Mouse (Mus musculus) liver, postnatal 0 days (tissue): ENCODE measurements around the gene Ezh1. TPM values are rescaled to one million over a fixed set of nuclear protein-coding genes. Genes with fewer than 3 reads are reported as not detected.

Source experiments
- ATAC-seq: fragments of 200-750 bp; cut with Nextera tagmentation; 2 replicates; pipeline ENCODE4 v1.8.0; 2017; ENCODE audit warnings: mild to moderate bottlenecking, moderate library complexity
- DNase-seq: peaks from one replicate; pipeline ENCODE4 v3.0.0-alpha.2; 2016
- H3K27ac ChIP-seq: fragments of 300-500 bp; sonication (generic); 2 replicates; pipeline ENCODE4 v1.5.1; 2014; ENCODE audit warnings: antibody characterized with exemption, moderate library complexity, mild to moderate bottlenecking, low read depth
- H3K27me3 ChIP-seq: fragments of 300-500 bp; sonication (generic); 2 replicates; pipeline ENCODE4 v1.6.1; 2014; ENCODE audit warnings: low read length, control low read depth, mixed read lengths; ENCODE audit not compliant: insufficient read depth
- H3K36me3 ChIP-seq: fragments of 300-500 bp; sonication (generic); replicated peaks from 2 replicates; pipeline ENCODE4 v1.6.1; 2014; ENCODE audit warnings: mild to moderate bottlenecking, control low read depth, low read length, moderate library complexity, mixed read lengths; ENCODE audit not compliant: insufficient read depth
- H3K4me1 ChIP-seq: fragments of 300-500 bp; sonication (generic); 2 replicates; pipeline ENCODE4 v1.6.1; 2014; ENCODE audit warnings: antibody characterized with exemption, mild to moderate bottlenecking, control low read depth; ENCODE audit not compliant: insufficient read depth
- H3K4me2 ChIP-seq: fragments of 300-500 bp; sonication (generic); 2 replicates; pipeline ENCODE4 v1.6.1; 2014; ENCODE audit warnings: low read depth, mild to moderate bottlenecking, low read length, moderate library complexity, mixed read lengths
- H3K4me3 ChIP-seq: fragments of 300-500 bp; sonication (generic); 2 replicates; pipeline ENCODE4 v1.5.1; 2014; ENCODE audit warnings: low read depth, low read length
- H3K9ac ChIP-seq: fragments of 300-500 bp; sonication (generic); replicated peaks from 2 replicates; pipeline ENCODE4 v1.6.1; 2014; ENCODE audit warnings: mild to moderate bottlenecking, moderate library complexity
- H3K9me3 ChIP-seq: fragments of 300-500 bp; sonication (generic); 2 replicates; pipeline ENCODE4 v1.6.1; 2016; ENCODE audit warnings: mild to moderate bottlenecking, control low read depth, low read length, mixed read lengths
- CTCF ChIP-seq: sonication (generic); IDR thresholded peaks from 2 replicates; pipeline ENCODE4 v1.5.1; 2016; ENCODE audit warnings: antibody characterized with exemption, low read depth
- EP300 ChIP-seq: IDR thresholded peaks from 2 replicates; pipeline ENCODE4 v1.6.1; 2016; ENCODE audit warnings: antibody characterized with exemption, low read depth, mild to moderate bottlenecking
- WGBS: fragments of 180-500 bp; shearing (Covaris S2); extraction: QIAGEN DNeasy Blood & Tissue Kit; methylation state at CpG from one replicate; pipeline ENCODE4 v1.1.7; 2014; ENCODE audit not compliant: insufficient replicate concordance; 5-methylcytosine and 5-hydroxymethylcytosine counted together
- polyA plus RNA-seq: library from polyadenylated mRNA; unstranded; fragments of >200 nt; fragmentation: Nextera tagmentation; extraction: Ambion mirVana; gene quantifications from 2 replicates; pipeline ENCODE4 v1.2.1, GENCODE M21; 2015

The Ezh1 gene
- polyA plus RNA-seq, 1 experiment from 2014 or later: 5.0 TPM

DNA sequence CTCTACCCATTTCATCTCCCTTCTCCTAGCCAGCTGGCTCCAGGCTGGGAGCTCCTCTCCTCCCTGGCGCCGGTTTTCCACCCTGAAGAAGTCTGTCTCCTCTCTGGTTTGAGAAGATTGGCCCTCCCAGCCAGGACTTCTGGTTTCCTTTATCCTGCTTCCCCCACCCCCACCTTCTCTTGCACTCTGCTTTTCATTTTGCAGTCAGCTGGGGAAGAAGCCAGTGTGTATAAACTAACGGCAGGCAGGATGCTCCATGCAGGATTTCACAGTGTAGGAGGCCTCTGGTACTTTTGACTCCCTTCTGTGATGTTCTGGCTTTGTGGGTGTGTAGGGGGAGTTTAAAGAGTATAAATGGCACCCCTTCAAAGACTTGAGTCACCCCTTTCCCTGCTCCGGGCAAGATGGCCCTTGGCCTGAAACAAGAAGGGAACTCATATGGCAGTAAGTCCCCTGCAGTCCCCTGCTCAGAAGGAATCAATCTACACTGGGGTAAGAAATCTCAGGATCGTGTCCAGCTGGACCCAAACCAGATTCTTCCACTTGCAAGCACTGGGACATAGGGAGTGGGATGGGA, 11.9 kb upstream of the Ezh1 start:
- WGBS: 51% methylated on average over 5 of the region's 5 CpGs
- TF ChIP-seq EP300 (no peak), CTCF (no peak)
- Histone ChIP-seq H3K27me3 (no peaks in the 10 kb centered on the region), H3K36me3 (no peaks in the 10 kb centered on the region), H3K4me3 (no peak overlapping the region), H3K4me1 (no peaks in the 10 kb centered on the region), H3K9me3 (no peaks in the 10 kb centered on the region), H3K27ac (peak overlapping the region; percentile 22; the same call in 1 of the 2 replicates), H3K9ac (no peak overlapping the region), H3K4me2 (no peak overlapping the region)
- DNase-seq (no peak), ATAC-seq (no peak)

DNA sequence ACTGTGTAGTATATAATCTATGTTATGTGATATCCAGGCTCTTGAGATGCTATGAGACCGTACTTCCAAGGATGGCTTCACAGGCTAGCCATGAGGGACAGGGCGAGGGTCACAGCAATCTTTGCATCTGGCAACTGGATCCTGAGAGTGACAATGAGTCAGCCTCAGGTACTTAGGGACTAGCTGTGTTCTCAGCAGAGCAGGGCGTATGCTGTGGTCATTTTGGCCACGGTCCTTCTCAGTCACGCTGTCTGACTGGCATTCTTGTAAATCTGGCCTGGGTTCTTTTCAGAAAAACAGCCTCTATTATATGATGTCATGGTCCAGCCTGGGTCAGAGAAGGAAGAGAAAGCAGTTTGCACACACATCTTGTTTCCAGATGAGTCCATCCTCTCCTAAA, 10.5 kb upstream of the Ezh1 start:
- Histone ChIP-seq H3K36me3 (no peaks in the 10 kb centered on the region), H3K27ac (no peak overlapping the region), H3K4me2 (no peak overlapping the region), H3K9ac (no peak overlapping the region), H3K9me3 (no peaks in the 10 kb centered on the region), H3K4me1 (no peaks in the 10 kb centered on the region), H3K4me3 (no peak overlapping the region), H3K27me3 (no peaks in the 10 kb centered on the region)
- no peak for TF ChIP-seq CTCF
- TF ChIP-seq EP300: no peak
- DNase-seq (no peak), ATAC-seq (no peak)
- 86% methylated on average over 5 of the region's 5 CpGs for WGBS

DNA sequence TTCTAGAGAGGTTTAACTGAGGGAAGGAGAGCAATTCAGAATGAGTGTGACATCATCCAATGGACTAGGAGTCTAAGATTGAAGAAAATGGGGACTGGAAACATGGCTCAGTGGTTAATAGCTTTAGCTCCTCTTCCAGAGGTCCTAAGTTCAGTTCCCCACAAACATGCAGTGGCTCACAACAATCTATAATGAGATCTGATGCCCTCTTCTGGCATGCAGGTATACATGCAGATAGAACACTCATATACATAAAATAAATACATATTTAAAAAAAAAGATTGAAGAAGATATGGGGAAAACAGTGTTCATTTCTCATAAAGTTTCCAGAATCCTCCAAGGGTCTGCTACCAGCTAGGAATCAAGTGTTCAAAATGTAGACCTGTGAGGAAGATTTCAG, 9.2 kb upstream of the Ezh1 start:
- TF ChIP-seq EP300: no peak
- peak; percentile 21; the same call in 1 of the 2 replicates for TF ChIP-seq CTCF
- no peak for DNase-seq
- Histone ChIP-seq H3K4me3 (no peak overlapping the region), H3K9me3 (no peaks in the 10 kb centered on the region), H3K36me3 (no peaks in the 10 kb centered on the region), H3K27ac (no peak overlapping the region), H3K4me1 (peaks cover 8% of the 10 kb centered on the region), H3K9ac (no peak overlapping the region), H3K27me3 (0 out of 2 replicates have a peak, but pooled peaks cover 4% of the 10 kb centered on the region), H3K4me2 (no peak overlapping the region)
- ATAC-seq: no peak

DNA sequence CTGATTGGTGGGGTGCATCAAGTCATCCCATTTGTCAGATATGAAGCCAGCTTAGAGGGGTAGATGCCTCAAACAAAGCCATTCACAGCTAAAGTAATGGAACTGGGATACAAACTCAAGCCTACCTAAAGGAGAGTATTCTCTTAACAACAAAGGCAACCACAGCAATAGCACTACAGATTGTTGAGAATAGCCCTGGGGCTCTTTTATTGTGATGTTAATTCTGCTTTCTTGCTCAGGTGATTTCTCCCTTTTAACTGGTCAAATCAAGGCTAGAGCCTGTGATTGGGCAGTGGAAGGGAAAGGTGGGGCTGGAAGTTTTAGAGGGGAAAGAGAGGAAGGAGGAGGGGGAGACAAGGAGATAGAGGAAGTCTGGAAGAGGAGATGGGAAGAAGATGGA, 7.9 kb upstream of the Ezh1 start:
- H3K27me3 ChIP-seq: 0 out of 2 replicates have a peak, but pooled peaks cover 4% of the 10 kb centered on the region
- H3K9ac ChIP-seq: no peak overlapping the region

DNA sequence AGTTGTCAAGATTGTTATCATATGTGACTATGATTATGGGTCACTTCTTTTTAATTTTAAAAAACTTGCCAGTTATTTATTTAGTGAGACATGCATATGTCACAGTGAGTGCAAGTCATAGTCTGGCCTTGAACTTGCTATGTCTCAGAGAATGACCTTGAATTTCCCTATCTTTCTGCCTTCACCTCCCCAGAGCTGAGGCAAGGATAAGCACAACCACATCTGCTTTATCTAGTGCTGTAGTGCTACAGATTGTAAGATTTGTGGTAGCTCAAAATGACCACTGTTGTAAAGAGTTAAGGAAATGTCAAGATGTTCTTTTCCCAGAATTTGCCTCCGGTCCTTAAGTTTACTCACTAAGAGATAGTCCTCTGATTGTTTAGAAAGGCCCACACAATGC, 7.0 kb upstream of the Ezh1 start:
- H3K27me3 ChIP-seq: 0 out of 2 replicates have a peak, but pooled peaks cover 4% of the 10 kb centered on the region
- H3K36me3 ChIP-seq: no peaks in the 10 kb centered on the region
- ATAC-seq (no peak), DNase-seq (no peak)
- no peak overlapping the region for H3K9ac ChIP-seq
- no peak overlapping the region for H3K27ac ChIP-seq
- TF ChIP-seq EP300 (no peak), CTCF (no peak)
- no peak overlapping the region for H3K4me2 ChIP-seq
- 53% methylated on average over 1 of the region's 1 CpGs for WGBS
- H3K4me3 ChIP-seq: no peak overlapping the region
- H3K4me1 ChIP-seq: peaks cover 12% of the 10 kb centered on the region
- no peaks in the 10 kb centered on the region for H3K9me3 ChIP-seq

More for the DNA sequence above, 7.9 kb upstream of the Ezh1 start:
- Histone ChIP-seq H3K9me3 (no peaks in the 10 kb centered on the region), H3K4me1 (peaks cover 12% of the 10 kb centered on the region), H3K27ac (no peak overlapping the region), H3K36me3 (no peaks in the 10 kb centered on the region), H3K4me3 (no peak overlapping the region), H3K4me2 (no peak overlapping the region)
- DNase-seq (no peak), ATAC-seq (no peak)
- no peak for TF ChIP-seq CTCF
- TF ChIP-seq EP300: no peak

DNA sequence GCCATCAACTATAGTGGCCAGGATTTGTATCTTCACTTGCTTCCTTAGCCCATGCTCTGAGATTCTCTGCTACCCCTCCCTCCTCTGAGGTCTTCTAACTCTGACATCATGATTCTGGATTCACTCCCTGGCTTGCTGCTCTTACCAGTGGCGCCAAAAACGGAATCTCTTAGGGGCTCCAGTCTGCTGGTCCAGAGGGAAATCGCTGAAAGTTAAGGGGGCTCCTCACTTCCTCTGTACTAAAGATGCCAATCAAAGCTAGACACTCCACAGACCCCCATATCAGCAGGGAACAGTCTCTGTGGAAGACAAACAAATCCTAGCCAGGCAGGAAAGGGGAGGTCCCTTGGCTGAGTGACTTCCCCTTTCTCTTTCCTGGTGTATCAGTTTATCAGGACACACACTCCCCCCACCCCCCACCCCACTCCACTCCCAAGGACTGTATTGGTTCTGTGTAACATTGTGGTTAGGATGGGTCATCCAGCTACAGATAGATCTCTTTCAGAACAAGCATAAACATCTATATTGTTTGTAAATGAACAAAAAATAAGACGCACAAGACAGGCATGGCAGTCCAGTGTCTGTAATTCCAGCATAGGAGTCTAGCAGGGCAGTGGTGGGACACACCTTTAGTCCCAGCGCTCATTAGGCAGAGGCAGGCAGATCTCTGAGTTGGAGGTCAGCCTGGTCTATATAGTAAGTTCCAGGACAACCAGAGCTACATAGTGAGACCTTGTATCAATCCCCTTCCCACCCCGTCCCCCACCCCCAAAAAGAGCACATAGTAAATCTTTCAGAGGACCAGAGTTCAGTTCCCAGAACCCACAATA, 6.0 kb upstream of the Ezh1 start:
- ATAC-seq: peak; percentile 60
- no peak overlapping the region; the same call in 1 of the 2 replicates for H3K9ac ChIP-seq
- H3K4me2 ChIP-seq: peak overlapping the region; percentile 61
- TF ChIP-seq EP300: peak; percentile 40
- TF ChIP-seq CTCF: no peak
- H3K27me3 ChIP-seq: 0 out of 2 replicates have a peak, but pooled peaks cover 4% of the 10 kb centered on the region
- no peak for DNase-seq
- H3K36me3 ChIP-seq: no peaks in the 10 kb centered on the region
- H3K4me1 ChIP-seq: peaks cover 12% of the 10 kb centered on the region
- WGBS: 25% methylated on average over 6 of the region's 6 CpGs
- peak overlapping the region; percentile 17; the same call in 1 of the 2 replicates for H3K4me3 ChIP-seq
- peak overlapping the region; percentile 80 for H3K27ac ChIP-seq
- no peaks in the 10 kb centered on the region for H3K9me3 ChIP-seq
